Mouse (Mus musculus) embryo, embryonic 10 days (tissue): ENCODE measurements around the gene Clock.
A peak's percentile ranks its signal among the peaks of the same experiment; 100 is the strongest.

ENCODE experiments used
- DNase-seq: peaks from one replicate; pipeline ENCODE4 v3.0.0-alpha.2; 2015; ENCODE audit warnings: low spot score

The Clock gene

DNA sequence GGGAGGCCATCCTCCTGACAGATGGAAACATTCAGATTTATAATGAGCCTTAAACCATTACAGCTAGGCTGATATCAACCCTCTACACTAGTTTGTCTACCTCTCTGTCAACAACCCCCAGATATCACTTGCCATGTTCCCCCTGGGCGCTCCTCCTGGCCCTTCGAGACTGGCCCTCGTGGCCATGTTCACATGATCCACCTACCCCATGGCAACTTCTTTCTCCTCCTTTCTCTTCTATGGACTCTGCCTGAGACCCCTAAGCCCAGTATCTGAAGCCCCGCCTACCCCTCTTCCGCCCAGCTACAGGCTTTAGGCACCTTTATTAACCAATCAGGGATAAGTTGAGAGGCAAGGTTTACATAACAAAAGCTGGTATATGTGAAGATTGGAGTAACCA is 124.8 kb downstream of the Clock start:
- DNase-seq: no peak

DNA sequence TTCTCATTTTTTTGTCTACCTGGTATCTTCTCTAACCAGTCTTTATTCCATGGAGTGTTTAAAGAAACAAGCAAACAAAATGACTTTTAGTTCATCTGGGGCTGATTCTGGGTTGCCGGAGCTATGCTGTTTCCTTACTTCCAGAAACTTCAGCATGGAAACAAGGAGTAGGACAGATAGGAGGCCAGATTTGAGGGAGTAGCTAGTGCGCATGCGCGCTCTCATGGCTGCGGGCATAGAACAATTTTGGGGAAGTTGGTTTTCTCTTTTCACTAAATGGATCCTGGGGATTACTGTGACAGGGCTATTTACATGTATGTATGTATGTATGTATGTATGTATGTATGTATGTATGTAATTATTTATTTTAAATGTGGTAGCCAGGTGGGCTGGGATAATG is 125.4 kb downstream of the Clock start:
- no peak for DNase-seq

DNA sequence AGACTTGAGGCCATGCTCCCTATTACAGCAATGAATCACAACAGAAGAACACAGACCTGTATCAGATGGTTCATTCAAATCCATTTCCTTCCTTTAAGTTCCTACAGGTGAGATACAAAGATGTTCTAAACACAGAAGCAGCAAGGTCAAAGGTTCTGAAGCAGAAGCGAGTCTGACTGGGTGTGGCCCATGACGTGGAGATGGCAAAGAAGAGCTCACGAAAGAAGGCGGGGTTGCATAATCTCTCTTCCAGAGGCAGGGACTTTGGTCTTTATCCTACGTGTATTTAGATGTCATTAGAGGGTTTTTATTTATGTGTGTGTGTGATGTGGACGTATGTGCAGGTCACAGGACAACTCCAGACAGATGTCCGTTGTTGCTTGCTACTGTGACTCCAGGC is 126.9 kb downstream of the Clock start:
- DNase-seq: no peak

DNA sequence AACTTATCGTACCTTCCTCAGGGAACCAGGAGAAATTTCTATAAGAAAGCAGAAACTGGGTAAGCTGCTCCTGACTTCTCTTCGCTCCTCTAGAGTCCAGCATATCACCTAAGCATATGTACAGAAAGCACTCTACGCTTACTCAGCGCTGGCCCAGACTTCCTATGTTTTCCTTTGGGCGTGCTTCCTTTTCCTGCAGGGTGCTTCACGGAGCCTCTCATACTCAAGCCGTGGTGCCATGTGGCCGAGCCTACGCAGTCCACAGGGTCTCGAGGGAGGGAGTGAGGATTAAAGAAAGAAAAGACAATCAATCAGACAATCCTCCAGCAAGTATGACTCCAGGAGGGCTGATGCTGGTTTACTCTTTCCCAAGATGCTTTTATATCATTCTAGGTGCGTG is 127.8 kb downstream of the Clock start:
- no peak for DNase-seq

DNA sequence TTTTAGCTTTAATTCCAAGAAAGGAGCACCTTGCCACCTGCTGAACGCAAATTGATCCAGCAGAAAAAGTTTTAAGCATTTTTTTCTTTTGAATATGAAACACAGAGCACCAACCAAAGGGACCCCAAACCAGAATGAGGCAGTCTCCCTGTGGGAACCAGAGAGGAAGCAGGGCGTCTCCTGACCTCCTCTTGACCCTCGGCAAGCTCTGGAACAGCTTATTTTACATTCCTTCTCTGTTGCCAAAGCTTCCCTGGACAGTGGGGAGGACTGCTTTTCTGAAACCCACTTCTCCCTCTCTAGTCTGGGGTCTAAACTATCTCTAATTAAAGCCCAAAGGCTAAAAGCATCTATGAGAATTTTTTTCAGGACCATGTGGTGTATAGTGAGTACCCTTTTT is 128.2 kb downstream of the Clock start:
- peak; percentile 59 for DNase-seq

DNA sequence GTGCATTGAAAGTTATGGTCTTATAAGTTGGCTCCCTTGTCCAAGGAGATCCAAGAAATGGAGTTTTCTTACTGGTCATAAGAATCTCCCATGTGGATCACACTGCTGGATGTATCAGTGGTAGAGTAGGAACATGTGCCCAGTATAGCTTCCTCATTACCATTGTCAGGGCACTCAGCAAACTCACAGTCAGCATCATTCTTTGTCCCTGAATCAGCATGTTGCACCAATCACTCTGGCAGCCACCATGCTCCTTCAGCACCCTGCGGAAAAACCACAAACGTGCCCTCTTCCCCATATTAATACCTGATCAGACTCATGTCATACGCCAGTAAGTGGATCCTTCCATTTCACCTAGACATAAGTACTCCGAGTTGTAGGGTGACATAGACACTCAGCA is 129.5 kb downstream of the Clock start:
- no peak for DNase-seq

DNA sequence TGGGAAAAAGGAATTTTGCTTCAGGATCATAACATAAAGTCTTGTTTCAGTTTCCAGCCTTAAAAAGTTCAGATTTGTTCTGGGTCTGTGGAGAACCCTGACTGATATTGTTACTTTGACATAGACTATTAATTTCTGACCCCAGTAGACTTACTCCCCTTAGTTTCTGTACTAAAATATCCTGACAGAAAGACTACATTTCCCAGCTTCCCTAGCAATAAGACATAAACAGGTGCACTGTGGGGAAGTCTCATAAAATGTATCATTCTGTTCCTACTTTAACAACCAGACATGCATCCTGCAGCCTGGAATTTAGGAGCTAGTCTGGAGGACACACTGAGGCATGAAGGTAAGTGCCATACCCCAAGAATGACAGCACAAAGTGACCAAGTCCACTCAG is 133.6 kb downstream of the Clock start:
- DNase-seq: no peak

DNA sequence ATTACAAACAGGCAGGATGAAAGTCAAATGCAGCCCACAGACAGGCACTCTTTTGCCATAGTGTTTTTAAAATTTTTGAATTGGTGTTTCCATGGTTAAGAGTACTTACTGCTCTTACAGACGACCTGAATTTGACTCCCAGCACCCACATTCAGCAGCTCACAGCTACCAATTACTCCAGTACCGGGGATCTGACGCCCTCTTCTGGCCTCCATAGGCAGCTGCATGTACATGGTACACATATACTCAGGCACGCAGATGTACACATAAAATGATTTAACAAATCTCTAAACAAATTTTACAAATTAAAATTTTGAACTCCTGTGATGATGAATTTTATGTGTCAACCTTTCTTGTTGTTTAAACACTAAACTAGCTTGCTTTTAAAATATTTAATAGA is 134.1 kb downstream of the Clock start:
- DNase-seq: no peak

DNA sequence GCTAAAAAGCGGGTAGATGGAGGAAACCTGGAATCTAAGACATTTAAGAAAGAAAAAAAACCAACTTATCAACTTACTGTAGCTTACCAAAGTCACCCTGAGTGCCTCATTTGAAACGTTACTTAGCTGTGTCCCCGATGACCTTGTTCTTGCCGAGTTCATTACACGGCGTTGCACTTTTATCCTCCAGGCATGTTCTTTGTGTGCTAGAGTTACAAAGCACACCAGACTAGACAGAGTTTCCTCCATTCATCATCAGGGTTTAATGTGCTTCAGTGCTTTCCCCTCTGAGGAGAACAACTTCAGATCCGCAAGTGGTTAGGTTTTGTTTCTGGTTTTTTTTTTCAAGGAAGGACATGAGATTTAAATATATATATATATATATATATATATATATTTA is 139.8 kb downstream of the Clock start:
- no peak for DNase-seq

DNA sequence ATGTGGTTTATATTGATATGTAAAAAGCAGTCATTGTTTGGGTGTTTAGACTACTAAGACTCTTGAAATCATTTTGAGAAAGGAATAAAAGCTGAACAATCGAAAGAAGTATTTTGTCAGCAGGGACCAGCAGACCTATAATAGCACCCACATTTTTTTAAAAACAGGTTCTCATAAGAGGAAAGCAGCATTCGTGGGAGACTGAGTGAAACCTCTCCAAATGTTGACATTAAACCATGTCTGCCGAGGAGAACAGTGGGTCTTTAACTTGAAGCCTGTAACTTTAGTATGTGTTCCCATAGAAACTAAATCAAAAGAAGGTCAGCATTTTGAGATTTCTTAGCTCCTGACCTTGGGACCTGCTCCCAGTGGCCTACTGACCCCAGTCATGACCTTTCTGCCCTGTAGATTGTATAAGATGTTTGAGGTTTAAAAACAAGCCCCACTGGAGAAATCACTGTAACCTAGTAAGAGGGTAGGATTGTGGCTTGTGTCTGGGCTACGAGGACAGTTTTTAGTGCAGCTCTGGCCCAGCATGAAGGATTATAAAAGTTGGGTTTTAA is 140.7 kb downstream of the Clock start:
- peak; percentile 50 for DNase-seq

DNA sequence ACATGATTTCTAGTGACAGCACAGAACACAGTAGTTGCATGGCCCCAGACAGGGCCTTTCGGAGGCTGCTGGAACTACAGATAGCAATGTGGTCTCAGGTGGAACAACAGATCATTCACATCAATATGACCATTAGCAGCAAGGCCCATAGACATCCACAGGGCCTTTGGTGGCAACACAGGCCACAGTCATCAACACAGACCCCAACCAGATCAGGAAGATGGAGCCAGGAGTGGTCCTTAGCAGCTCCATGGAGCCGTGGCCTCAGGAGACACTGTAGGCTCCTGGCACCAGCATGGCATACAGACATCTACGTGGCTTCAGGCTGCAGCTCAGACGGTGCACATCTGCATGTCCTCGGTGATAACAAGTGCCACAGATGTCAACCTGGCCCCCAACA is 141.7 kb downstream of the Clock start:
- no peak for DNase-seq

DNA sequence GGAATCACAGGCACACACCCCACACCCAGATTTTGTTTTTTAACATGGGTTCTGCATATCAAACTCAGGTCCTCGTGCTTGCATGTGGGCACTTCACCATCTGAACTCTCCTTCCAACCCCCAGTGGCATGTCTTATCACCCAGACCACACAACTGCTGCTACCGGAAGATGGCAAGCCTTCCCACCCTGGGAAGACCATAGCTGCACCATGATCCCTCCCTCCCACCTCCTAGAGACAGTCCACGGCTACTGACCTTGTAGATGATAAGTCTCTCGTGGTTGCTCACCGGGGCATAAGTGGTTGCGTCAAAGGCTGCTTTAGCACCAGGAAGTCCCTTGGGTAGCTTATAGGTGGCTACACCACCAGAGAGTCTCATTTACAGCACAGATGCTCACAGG is 143.1 kb downstream of the Clock start:
- DNase-seq: no peak

DNA sequence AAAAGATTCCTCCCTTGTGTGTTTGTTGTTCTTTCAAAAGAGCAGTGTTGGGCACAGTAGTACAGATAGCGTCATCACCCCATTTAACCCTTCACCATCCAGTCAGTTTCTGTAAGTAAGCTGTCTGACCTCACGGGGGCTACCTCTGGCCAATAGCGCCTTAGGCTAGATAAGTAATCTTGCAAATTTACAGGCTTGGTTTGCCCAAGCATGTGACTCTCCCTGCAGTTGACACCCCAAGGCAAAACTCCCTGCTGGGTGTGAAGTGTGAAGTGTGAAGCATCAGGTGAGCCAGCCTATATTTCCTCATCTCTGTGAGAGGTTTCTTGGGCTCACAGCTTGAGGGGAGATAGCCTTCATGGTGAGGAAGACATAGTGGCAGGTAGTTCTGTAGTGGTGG is 144.5 kb downstream of the Clock start:
- DNase-seq: no peak
